Mouse (Mus musculus) heart, adult 2 months (tissue): ENCODE measurements around the gene Msgn1. TPM values are rescaled to one million over a fixed set of nuclear protein-coding genes. Genes with fewer than 3 reads are reported as not detected.

Experiments
- DNase-seq, 2 experiments: peaks; one replicate each; pipeline ENCODE4 v3.0.0; 2021
- H3K27ac ChIP-seq: fragments of 200-600 bp; 2 replicates; pipeline ENCODE4 v1.8.1; 2022
- H3K27me3 ChIP-seq: fragments of 200-500 bp; 2 replicates; pipeline ENCODE4 v1.6.1; 2012; ENCODE audit warnings: mild to moderate bottlenecking, low read length, inconsistent platforms, mixed read lengths; ENCODE audit not compliant: control insufficient read depth, insufficient read depth
- H3K36me3 ChIP-seq: fragments of 200-500 bp; 2 replicates; pipeline ENCODE4 v1.6.1; 2012; ENCODE audit warnings: low read length, inconsistent platforms; ENCODE audit not compliant: control insufficient read depth, insufficient read depth
- H3K4me1 ChIP-seq: fragments of 200-500 bp; 2 replicates; pipeline ENCODE4 v1.6.1; 2011; ENCODE audit warnings: low read length; ENCODE audit not compliant: control insufficient read depth, insufficient read depth
- H3K4me3 ChIP-seq: fragments of 200-600 bp; 2 replicates; pipeline ENCODE4 v1.8.1; 2022
- H3K79me2 ChIP-seq: fragments of 200-500 bp; replicated peaks from 2 replicates; pipeline ENCODE4 v1.6.1; 2012; ENCODE audit warnings: mild to moderate bottlenecking, inconsistent platforms, low read length, moderate library complexity, mixed read lengths; ENCODE audit not compliant: control insufficient read depth, insufficient read depth
- H3K9ac ChIP-seq: fragments of 200-500 bp; 2 replicates; pipeline ENCODE4 v1.6.1; 2012; ENCODE audit warnings: low read depth, mild to moderate bottlenecking, control low read depth, inconsistent platforms, low read length, mixed read lengths
- CTCF ChIP-seq: fragments of 200-600 bp; IDR thresholded peaks from 2 replicates; pipeline ENCODE4 v1.8.1; 2022; ENCODE audit warnings: antibody characterized with exemption, mild to moderate bottlenecking, moderate library complexity
- EP300 ChIP-seq: fragments of 200-500 bp; IDR thresholded peaks from 2 replicates; pipeline ENCODE4 v1.6.1; 2011; ENCODE audit warnings: low read depth, low read length, control low read depth; ENCODE audit not compliant: insufficient read depth
- POLR2A ChIP-seq: fragments of 200-500 bp; IDR thresholded peaks from 2 replicates; pipeline ENCODE4 v1.6.1; 2011; ENCODE audit warnings: mild to moderate bottlenecking, low read depth, low read length, control low read depth; ENCODE audit not compliant: insufficient read depth
- WGBS: fragments of 180-500 bp; shearing (Covaris S2); methylation state at CpG from one replicate; pipeline ENCODE4 v1.1.7; 2018; 5-methylcytosine and 5-hydroxymethylcytosine counted together
- intact Hi-C: fragments of 180-260 bp; cut with DNase I; formaldehyde crosslinking; loops from one replicate; pipeline ENCODE4 v1.15.1; 2025
- polyA plus RNA-seq: library from polyadenylated mRNA; depleted of rRNA; stranded (reverse); fragments of >200 nt; gene quantifications from 2 replicates; pipeline ENCODE4 v1.2.3, GENCODE M21; 2012
- total RNA-seq, 2 experiments: library from RNA; stranded (reverse); gene quantifications; 2 replicates each; pipeline ENCODE4 v1.2.3; 2021

Gene Msgn1
- total and polyA plus RNA-seq, 3 experiments, result not detected

GRCm38 (mm10) chr12:11206321-11206720, 2.5 kb downstream of the Msgn1 start:
- intact Hi-C loops, result no loop called here
- TF ChIP-seq CTCF (no peak), POLR2A (no peak), EP300 (no peak)
- no peaks in the 10 kb centered on the region for H3K36me3 ChIP-seq
- WGBS, result 85% methylated on average over 4 of the region's 4 CpGs
- H3K4me3 ChIP-seq, result no peak overlapping the region
- H3K79me2 ChIP-seq, result no peaks in the 10 kb centered on the region
- peaks cover 5% of the 10 kb centered on the region for H3K4me1 ChIP-seq
- no peaks in the 10 kb centered on the region for H3K27me3 ChIP-seq
- H3K27ac ChIP-seq, result no peak overlapping the region
- no peak overlapping the region for H3K9ac ChIP-seq
- DNase-seq, result no peak

GRCm38 (mm10) chr12:11203694-11204665, 4.8 kb downstream of the Msgn1 start:
- intact Hi-C loops, result loop anchor here (1.0 kb wide), 1 partner anchor 62 kb away; no protein-coding TSS in a partner anchor
- Histone ChIP-seq H3K27ac (peak overlapping the region; percentile 87), H3K79me2 (no peaks in the 10 kb centered on the region), H3K9ac (peak overlapping the region; percentile 7; the same call in 1 of the 2 replicates), H3K4me3 (peak overlapping the region; percentile 39), H3K4me1 (peaks cover 5% of the 10 kb centered on the region), H3K27me3 (no peaks in the 10 kb centered on the region), H3K36me3 (no peaks in the 10 kb centered on the region)
- 16% methylated on average over 18 of the region's 18 CpGs for WGBS
- TF ChIP-seq CTCF, result no peak
- TF ChIP-seq EP300, result 0 out of 2 replicates have a peak, but pooled peaks have one; percentile 53
- no peak; the same call in 1 of the 2 replicates for TF ChIP-seq POLR2A
- DNase-seq, result peak; percentile 80 to 89

DNA sequence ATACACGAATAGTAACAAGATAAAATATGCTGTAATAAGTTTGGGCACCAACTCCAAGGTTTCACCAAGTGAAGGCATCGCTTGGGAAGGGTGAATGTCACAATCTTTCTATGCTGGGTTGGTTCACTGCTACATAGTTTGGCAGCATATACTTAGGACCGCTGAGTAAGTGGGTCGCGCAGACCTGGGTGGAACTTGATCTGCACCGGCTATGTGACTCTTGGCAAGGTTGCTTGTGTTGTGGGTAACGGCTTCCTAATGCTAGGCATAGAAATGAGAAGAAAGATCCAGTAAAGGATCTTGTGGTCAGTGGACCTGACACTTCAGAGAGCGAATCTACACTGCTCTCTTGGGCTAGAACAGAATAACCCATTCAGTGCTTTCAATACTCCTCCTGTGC, 6.3 kb downstream of the Msgn1 start:
- no peaks in the 10 kb centered on the region for H3K79me2 ChIP-seq
- H3K36me3 ChIP-seq, result no peaks in the 10 kb centered on the region
- no peak overlapping the region for H3K9ac ChIP-seq
- no peak for DNase-seq
- no peak for TF ChIP-seq EP300
- TF ChIP-seq CTCF, result no peak
- TF ChIP-seq POLR2A, result no peak
- H3K4me1 ChIP-seq, result peaks cover 5% of the 10 kb centered on the region
- no peaks in the 10 kb centered on the region for H3K27me3 ChIP-seq
- WGBS, result 65% methylated on average over 8 of the region's 8 CpGs
- H3K27ac ChIP-seq, result no peak overlapping the region
- intact Hi-C loops, result no loop called here
- no peak overlapping the region for H3K4me3 ChIP-seq

DNA sequence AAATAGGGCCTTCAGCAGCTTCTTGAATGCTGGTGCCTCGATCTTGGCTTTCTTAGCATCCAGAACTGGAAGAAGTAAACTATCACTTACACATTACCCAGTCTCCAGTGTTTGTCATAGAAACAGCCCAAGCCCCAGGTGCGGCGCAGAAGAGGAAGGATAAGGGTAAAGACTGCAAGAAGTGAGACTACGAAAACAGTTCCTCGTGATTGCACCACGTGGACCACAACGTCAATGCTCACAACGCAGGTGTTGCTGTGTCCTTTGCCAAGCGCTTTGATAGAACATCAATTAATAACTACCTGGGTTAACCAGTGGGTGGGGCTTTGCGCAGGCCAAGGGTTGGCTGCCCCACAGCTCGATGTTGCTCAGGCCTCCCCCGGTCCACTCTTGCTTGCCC, 8.1 kb downstream of the Msgn1 start:
- no peak overlapping the region for H3K27ac ChIP-seq
- H3K27me3 ChIP-seq, result no peaks in the 10 kb centered on the region
- TF ChIP-seq CTCF (no peak), EP300 (no peak), POLR2A (no peak)
- no peak for DNase-seq
- 87% methylated on average over 12 of the region's 12 CpGs for WGBS
- H3K4me1 ChIP-seq, result peaks cover 5% of the 10 kb centered on the region
- H3K79me2 ChIP-seq, result no peaks in the 10 kb centered on the region
- H3K9ac ChIP-seq, result no peak overlapping the region
- no peaks in the 10 kb centered on the region for H3K36me3 ChIP-seq
- no peak overlapping the region for H3K4me3 ChIP-seq
- intact Hi-C loops, result no loop called here

DNA sequence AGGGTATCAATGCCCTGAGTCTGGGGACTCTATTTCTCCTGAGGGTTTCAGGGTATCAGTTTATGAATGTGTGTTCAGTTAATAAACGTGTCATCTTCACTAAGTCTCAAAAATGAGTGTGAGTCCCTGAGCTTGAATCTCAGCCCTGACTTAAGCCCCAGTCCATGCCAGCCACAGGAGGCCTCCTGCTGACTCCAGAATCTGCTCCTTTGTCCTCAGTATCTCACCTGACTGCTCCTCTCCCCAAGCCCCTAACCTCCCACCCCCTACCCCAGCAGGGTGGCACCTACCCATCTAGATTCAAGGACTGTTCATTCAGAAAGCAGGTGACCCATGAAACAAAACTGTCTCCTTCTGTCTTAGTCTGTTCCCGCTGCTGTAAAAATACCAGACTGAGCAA, 10.2 kb downstream of the Msgn1 start:
- TF ChIP-seq CTCF, result no peak
- TF ChIP-seq POLR2A, result no peak
- TF ChIP-seq EP300, result no peak
- no peaks in the 10 kb centered on the region for H3K36me3 ChIP-seq
- no peaks in the 10 kb centered on the region for H3K79me2 ChIP-seq
- no peak for DNase-seq
- H3K27ac ChIP-seq, result no peak overlapping the region
- WGBS, result 73% methylated on average over 2 of the region's 2 CpGs
- no peak overlapping the region for H3K4me3 ChIP-seq
- H3K9ac ChIP-seq, result no peak overlapping the region
- intact Hi-C loops, result loop anchor here (5.0 kb wide), 2 partner anchors 89 to 139 kb away; no protein-coding TSS in a partner anchor
- H3K27me3 ChIP-seq, result no peaks in the 10 kb centered on the region
- peaks cover 1% of the 10 kb centered on the region for H3K4me1 ChIP-seq

- no peaks in the 10 kb centered on the region for H3K79me2 ChIP-seq
- no peaks in the 10 kb centered on the region for H3K27me3 ChIP-seq
- intact Hi-C loops, result loop anchor here (5.0 kb wide), 2 partner anchors 89 to 139 kb away; no protein-coding TSS in a partner anchor
- TF ChIP-seq EP300 (no peak), CTCF (no peak), POLR2A (no peak)
- peaks cover 1% of the 10 kb centered on the region; the same call in 1 of the 2 replicates for H3K4me1 ChIP-seq
- H3K9ac ChIP-seq, result no peak overlapping the region
- no peak overlapping the region for H3K4me3 ChIP-seq
- no peaks in the 10 kb centered on the region for H3K36me3 ChIP-seq
- WGBS, result 49% methylated on average over 4 of the region's 4 CpGs
- DNase-seq, result no peak
- no peak overlapping the region for H3K27ac ChIP-seq
Observed at GRCm38 (mm10) chr12:11198026-11198425, 10.7 kb downstream of the Msgn1 start.
